Mouse (Mus musculus): ENCODE measurements around the gene Sim2. TPM values are rescaled to one million over a fixed set of nuclear protein-coding genes. Genes with fewer than 3 reads are reported as not detected.

Sim2 gene
- polyA plus RNA-seq, 1 experiment from 2014 or later = 0.04 TPM

DNA sequence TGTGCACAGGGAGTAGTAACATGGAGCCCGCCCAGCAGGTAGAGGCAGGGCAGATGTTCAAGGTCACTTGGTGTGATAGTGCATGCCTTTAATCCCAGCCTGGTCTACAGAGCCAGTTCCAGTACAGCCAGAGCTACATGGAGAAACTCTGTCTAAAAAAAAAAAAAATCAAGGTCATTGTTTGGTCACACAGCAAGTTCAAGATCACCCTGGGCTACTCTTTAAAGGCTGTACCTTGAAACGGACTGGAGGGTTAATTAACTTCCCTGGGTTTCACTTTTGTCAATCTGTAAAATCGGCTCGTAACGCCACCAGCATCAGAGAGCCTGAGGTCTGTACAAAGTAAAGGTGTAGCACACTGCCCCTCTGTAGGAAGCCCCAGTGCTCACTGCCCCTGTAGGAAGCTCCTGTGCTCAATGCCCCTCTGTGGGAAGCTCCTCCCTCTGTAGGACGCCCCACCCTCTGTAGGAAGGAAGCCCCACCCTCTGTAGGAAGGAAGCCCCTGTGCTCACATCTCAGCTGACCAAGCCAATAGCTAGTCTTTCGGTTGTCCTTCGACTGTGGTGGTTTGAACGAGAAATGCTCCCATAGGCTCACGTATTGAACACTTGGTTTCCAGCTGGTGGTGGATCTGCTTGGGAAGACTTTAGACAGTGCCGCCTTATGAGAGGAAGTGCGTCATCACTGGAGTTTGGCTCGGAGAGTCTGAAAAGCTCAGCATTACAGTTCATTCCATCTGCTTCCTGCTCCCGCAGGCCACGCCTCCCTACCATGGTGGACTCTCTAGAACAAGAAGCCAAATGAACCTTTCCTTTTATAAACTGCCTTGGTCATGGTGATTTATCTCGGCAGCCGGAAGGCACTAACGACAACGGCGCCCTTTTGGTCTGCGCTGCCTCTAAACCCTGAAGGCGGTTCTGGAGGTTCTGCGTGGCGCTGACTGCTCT is 18.7 kb upstream of the Sim2 start:
- no peak overlapping the region for H3K9ac ChIP-seq
- WGBS = 56% methylated on average over 24 of the region's 24 CpGs
- no peak for TF ChIP-seq CTCF (IDR thresholded peaks at IDR 0.05; ENCODE audit: low read depth)
- ATAC-seq (ENCODE audit: insufficient read depth) (peak; percentile 75), DNase-seq (peak; percentile 58)
- no peaks in the 10 kb centered on the region for H3K9me3 ChIP-seq (ENCODE audit: low read depth, low read length)
- H3K27ac ChIP-seq (ENCODE audit: low read depth) = no peak overlapping the region
- no peaks in the 10 kb centered on the region for H3K27me3 ChIP-seq (ENCODE audit: insufficient read depth, low read length)
- no peaks in the 10 kb centered on the region for H3K36me3 ChIP-seq (ENCODE audit: insufficient read depth)
- no peak overlapping the region for H3K4me3 ChIP-seq (ENCODE audit: low read depth, low read length)
- no peaks in the 10 kb centered on the region for H3K4me1 ChIP-seq (ENCODE audit: insufficient read depth)
- peak overlapping the region; percentile 21; the same call in 1 of the 2 replicates for H3K4me2 ChIP-seq

DNA sequence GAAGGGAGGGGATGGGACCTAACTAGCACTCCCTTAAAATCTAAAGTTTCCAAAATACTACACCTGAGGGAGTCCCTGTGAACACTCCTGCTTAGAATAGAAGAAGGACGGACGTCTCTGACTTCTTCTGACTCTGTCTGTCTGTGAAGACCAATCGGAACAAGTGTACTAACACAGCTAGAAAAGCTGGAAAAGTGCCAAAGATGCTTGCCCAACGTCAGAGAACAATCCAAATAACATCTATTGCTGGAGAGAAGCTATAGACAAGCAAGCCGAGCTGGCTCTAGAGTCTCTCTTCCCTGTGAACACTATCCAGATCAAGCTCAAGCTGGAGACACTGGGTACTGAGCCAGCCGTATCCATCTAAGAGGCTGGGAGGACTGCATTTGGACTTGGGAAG is 18.0 kb upstream of the Sim2 start:
- Histone ChIP-seq H3K27me3 (ENCODE audit: insufficient read depth, low read length) (no peaks in the 10 kb centered on the region), H3K4me2 (peak overlapping the region; percentile 21; the same call in 1 of the 2 replicates), H3K4me1 (ENCODE audit: insufficient read depth) (no peaks in the 10 kb centered on the region), H3K4me3 (ENCODE audit: low read depth, low read length) (no peak overlapping the region), H3K9ac (no peak overlapping the region), H3K9me3 (ENCODE audit: low read depth, low read length) (no peaks in the 10 kb centered on the region), H3K27ac (ENCODE audit: low read depth) (no peak overlapping the region), H3K36me3 (ENCODE audit: insufficient read depth) (no peaks in the 10 kb centered on the region)
- ATAC-seq (ENCODE audit: insufficient read depth) = no peak
- peak; percentile 78 for DNase-seq
- TF ChIP-seq CTCF (IDR thresholded peaks at IDR 0.05; ENCODE audit: low read depth) = no peak
- 56% methylated on average over 6 of the region's 6 CpGs for WGBS

DNA sequence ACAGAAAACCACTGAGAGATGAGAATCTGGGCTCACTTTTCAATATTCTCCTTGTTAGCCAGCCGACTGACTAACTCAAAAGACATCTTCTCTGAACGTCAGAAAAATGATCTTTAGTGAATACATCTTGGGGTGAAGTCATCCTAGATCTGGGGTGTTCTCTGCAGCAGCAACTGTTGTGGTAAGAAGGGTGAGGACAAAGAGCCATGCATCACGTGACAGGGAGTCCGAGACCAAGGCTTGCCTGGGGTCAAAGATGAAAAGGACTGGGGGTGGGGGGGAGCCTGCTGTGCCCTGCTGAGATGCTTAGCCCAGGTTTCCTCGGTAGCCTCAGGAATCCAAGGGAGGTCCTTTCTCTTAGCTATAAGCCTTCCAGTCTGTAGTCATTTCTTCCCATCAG is 17.5 kb upstream of the Sim2 start:
- H3K4me1 ChIP-seq (ENCODE audit: insufficient read depth) = no peaks in the 10 kb centered on the region
- H3K36me3 ChIP-seq (ENCODE audit: insufficient read depth) = no peaks in the 10 kb centered on the region
- WGBS = 54% methylated on average over 5 of the region's 5 CpGs
- DNase-seq (no peak), ATAC-seq (ENCODE audit: insufficient read depth) (no peak)
- H3K4me2 ChIP-seq = no peak overlapping the region
- no peaks in the 10 kb centered on the region for H3K27me3 ChIP-seq (ENCODE audit: insufficient read depth, low read length)
- no peak overlapping the region for H3K27ac ChIP-seq (ENCODE audit: low read depth)
- TF ChIP-seq CTCF (IDR thresholded peaks at IDR 0.05; ENCODE audit: low read depth) = no peak
- no peaks in the 10 kb centered on the region for H3K9me3 ChIP-seq (ENCODE audit: low read depth, low read length)
- no peak overlapping the region for H3K4me3 ChIP-seq (ENCODE audit: low read depth, low read length)
- no peak overlapping the region for H3K9ac ChIP-seq

DNA sequence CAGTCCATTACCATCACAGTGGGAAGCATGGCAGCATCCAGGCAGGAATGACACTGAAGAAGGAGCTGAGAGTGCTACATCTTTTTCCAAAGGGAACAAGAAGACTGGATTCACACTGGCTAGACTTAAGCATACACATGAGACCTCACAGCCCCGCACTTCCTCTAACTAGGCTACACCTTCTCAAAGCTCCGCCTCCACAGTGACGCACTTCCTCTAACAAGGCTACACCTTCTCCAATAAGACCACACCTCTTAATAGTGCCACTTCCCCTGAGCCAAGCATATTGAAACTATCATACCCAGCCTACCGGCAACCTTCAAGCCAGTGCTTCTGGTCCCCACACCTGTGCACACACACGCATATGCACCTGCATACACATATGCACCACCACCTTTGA is 15.7 kb upstream of the Sim2 start:
- Histone ChIP-seq H3K4me1 (ENCODE audit: insufficient read depth) (no peaks in the 10 kb centered on the region), H3K4me2 (no peak overlapping the region), H3K9me3 (ENCODE audit: low read depth, low read length) (no peaks in the 10 kb centered on the region), H3K27ac (ENCODE audit: low read depth) (no peak overlapping the region), H3K36me3 (ENCODE audit: insufficient read depth) (no peaks in the 10 kb centered on the region), H3K9ac (no peak overlapping the region), H3K27me3 (ENCODE audit: insufficient read depth, low read length) (0 out of 2 replicates have a peak, but pooled peaks cover 1% of the 10 kb centered on the region), H3K4me3 (ENCODE audit: low read depth, low read length) (no peak overlapping the region)
- no peak for TF ChIP-seq CTCF (IDR thresholded peaks at IDR 0.05; ENCODE audit: low read depth)
- ATAC-seq (ENCODE audit: insufficient read depth) (no peak), DNase-seq (no peak)
- 84% methylated on average over 5 of the region's 5 CpGs for WGBS

DNA sequence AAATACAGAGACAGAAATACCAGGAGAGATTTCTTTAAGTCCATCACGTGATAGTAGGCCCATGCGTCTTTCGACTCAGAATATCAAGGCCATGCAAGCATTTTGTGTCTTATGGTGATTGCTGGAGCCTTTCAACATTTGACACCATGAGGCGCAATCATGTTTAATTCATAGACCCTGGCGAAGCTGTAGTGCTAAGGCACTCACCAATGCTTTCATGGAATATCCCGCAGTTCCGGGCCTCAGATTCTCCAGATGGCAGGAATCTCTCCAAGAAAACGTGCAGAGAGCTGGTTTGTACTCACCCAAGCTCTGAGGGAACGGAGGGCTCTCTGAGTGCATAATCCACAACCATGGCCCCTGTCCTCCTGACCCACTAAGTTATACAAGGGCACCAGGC is 13.8 kb upstream of the Sim2 start:
- H3K9ac ChIP-seq = no peak overlapping the region
- DNase-seq = no peak
- no peaks in the 10 kb centered on the region for H3K4me1 ChIP-seq (ENCODE audit: insufficient read depth)
- 82% methylated on average over 9 of the region's 9 CpGs for WGBS
- H3K36me3 ChIP-seq (ENCODE audit: insufficient read depth) = no peaks in the 10 kb centered on the region
- H3K9me3 ChIP-seq (ENCODE audit: low read depth, low read length) = no peaks in the 10 kb centered on the region
- no peak overlapping the region for H3K4me3 ChIP-seq (ENCODE audit: low read depth, low read length)
- H3K27me3 ChIP-seq (ENCODE audit: insufficient read depth, low read length) = peaks cover 4% of the 10 kb centered on the region; the same call in 1 of the 2 replicates
- ATAC-seq (ENCODE audit: insufficient read depth) = no peak
- no peak for TF ChIP-seq CTCF (IDR thresholded peaks at IDR 0.05; ENCODE audit: low read depth)
- no peak overlapping the region for H3K27ac ChIP-seq (ENCODE audit: low read depth)
- H3K4me2 ChIP-seq = no peak overlapping the region

DNA sequence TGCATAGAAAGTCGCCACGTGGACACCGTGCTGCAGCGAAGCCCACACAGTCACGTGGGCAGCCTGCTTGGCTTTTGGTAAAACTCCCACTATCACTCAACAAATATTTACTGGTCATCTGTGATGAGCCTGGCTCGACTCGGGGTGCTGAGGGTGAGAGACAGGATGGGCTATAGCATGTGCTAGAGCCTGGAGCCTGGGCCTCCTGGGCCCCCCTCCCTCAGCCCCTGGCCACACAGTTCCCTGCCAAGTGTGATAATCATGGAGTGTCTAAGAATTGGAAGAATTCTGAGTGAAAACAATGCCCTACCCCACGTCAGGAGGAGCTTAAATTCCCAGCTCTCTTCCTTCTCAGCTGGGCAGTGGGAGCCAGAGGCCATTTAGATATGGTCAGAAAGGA is 13.3 kb upstream of the Sim2 start:
- H3K4me1 ChIP-seq (ENCODE audit: insufficient read depth) = no peaks in the 10 kb centered on the region
- ATAC-seq (ENCODE audit: insufficient read depth) = peak; percentile 59
- no peaks in the 10 kb centered on the region for H3K36me3 ChIP-seq (ENCODE audit: insufficient read depth)
- WGBS = 38% methylated on average over 8 of the region's 8 CpGs
- H3K9me3 ChIP-seq (ENCODE audit: low read depth, low read length) = no peaks in the 10 kb centered on the region
- TF ChIP-seq CTCF (IDR thresholded peaks at IDR 0.05; ENCODE audit: low read depth) = no peak
- no peak overlapping the region for H3K27ac ChIP-seq (ENCODE audit: low read depth)
- H3K4me2 ChIP-seq = no peak overlapping the region
- peaks cover 10% of the 10 kb centered on the region for H3K27me3 ChIP-seq (ENCODE audit: insufficient read depth, low read length)
- no peak overlapping the region for H3K9ac ChIP-seq
- no peak for DNase-seq
- no peak overlapping the region for H3K4me3 ChIP-seq (ENCODE audit: low read depth, low read length)

DNA sequence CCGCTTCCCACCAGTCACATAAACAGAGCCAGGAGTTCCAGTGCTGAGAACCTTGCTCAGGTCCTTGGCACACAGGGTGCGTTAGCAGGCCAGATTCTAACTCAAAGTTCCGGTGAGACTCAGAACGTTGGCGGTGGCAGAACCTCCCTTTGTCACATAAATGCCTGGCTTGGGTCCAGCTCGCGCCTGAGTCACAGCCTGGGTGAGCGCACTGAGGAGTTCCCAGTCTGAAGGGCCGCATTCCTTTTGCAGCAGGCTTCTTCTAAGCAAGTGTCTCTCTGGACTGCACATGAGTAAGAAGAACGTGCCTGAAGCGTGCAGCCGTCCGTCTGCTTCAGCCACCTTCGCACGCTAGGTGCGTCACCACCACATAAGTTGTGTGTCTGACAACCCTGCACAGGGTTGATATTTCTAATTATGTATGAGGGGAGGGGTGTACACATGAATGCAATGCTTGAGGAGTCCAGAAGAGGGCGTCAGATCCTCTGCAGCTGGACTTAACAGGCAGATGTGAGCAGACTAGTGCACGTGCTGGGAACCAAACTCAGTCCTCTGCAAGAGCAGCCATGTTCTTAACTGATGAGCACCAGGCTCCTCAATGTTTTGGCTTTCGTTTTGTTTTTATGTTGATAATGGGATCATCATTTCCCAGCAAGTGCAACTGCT is 9.2 kb upstream of the Sim2 start:
- peaks cover 48% of the 10 kb centered on the region for H3K27me3 ChIP-seq (ENCODE audit: insufficient read depth, low read length)
- TF ChIP-seq CTCF (IDR thresholded peaks at IDR 0.05; ENCODE audit: low read depth) = peak; percentile 38
- WGBS = 44% methylated on average over 19 of the region's 19 CpGs

More for the DNA sequence above, 9.2 kb upstream of the Sim2 start:
- H3K9me3 ChIP-seq (ENCODE audit: low read depth, low read length) = no peaks in the 10 kb centered on the region
- H3K27ac ChIP-seq (ENCODE audit: low read depth) = no peak overlapping the region
- no peaks in the 10 kb centered on the region for H3K4me1 ChIP-seq (ENCODE audit: insufficient read depth)
- no peaks in the 10 kb centered on the region for H3K36me3 ChIP-seq (ENCODE audit: insufficient read depth)
- ATAC-seq (ENCODE audit: insufficient read depth) (no peak), DNase-seq (peak; percentile 72)
- no peak overlapping the region for H3K4me3 ChIP-seq (ENCODE audit: low read depth, low read length)
- no peak overlapping the region for H3K4me2 ChIP-seq
- H3K9ac ChIP-seq = no peak overlapping the region
